Mouse (Mus musculus): ENCODE results near the gene Lemd2.

GRCm38 (mm10) chr17:27150871-27151270 is 53.4 kb downstream of the Lemd2 start:
- TF ChIP-seq CTCF (IDR thresholded peaks at IDR 0.05; ENCODE audit: extremely low read depth, insufficient read length, insufficient replicate concordance, low read depth, low read length) (no peak), POLR2A (IDR thresholded peaks at IDR 0.05; ENCODE audit: low read depth, low read length) (no peak)

Data from small intestine, adult 2 months (tissue).